Mouse (Mus musculus) olfactory bulb, adult 2 months (tissue): ENCODE data around the gene Mapk10.

Experiments used
- CTCF ChIP-seq: fragments of 200-500 bp; IDR thresholded peaks from 2 replicates; pipeline ENCODE4 v1.5.1; 2012; ENCODE audit warnings: low read depth, mild to moderate bottlenecking, low read length, moderate library complexity; ENCODE audit not compliant: insufficient read depth
- POLR2A ChIP-seq: fragments of 200-500 bp; IDR thresholded peaks from 2 replicates; pipeline ENCODE4 v1.6.1; 2012; ENCODE audit warnings: mild to moderate bottlenecking, low read depth, low read length, moderate library complexity; ENCODE audit not compliant: insufficient read depth

GRCm38 (mm10) chr5:102899680-102900215, 311.4 kb downstream of the Mapk10 start:
- TF ChIP-seq POLR2A (no peak), CTCF (no peak)
